Mouse (Mus musculus) liver, embryonic 14.5 days (tissue): Measurements from ENCODE around the gene Sema7a. TPM values are rescaled to one million over a fixed set of nuclear protein-coding genes. Genes with fewer than 3 reads are reported as not detected.

Experiments used
- ATAC-seq: fragments of 200-750 bp; cut with Nextera tagmentation; 2 replicates; pipeline ENCODE4 v1.8.0; 2017; ENCODE audit warnings: moderate number of reproducible peaks, mild to moderate bottlenecking, moderate library complexity; ENCODE audit not compliant: insufficient read depth
- DNase-seq, 3 experiments: peaks; one replicate each; pipeline ENCODE4 v3.0.0-alpha.2; 2012 to 2013; ENCODE audit warnings: low read depth in 3 of 3, low spot score in 3 of 3
- H3K27ac ChIP-seq: fragments of 300-500 bp; sonication (generic); 2 replicates; pipeline ENCODE4 v1.5.1; 2014; ENCODE audit warnings: moderate library complexity, mild to moderate bottlenecking, control low read depth, inconsistent platforms
- H3K27me3 ChIP-seq: fragments of 300-500 bp; sonication (generic); 2 replicates; pipeline ENCODE4 v1.6.1; 2014; ENCODE audit warnings: mild to moderate bottlenecking, low read length, moderate library complexity; ENCODE audit not compliant: control insufficient read depth, insufficient read depth
- H3K36me3 ChIP-seq: fragments of 300-500 bp; sonication (generic); replicated peaks from 2 replicates; pipeline ENCODE4 v1.6.1; 2014; ENCODE audit warnings: low read depth; ENCODE audit not compliant: control insufficient read depth, insufficient read depth
- H3K4me1 ChIP-seq, 2 experiments: fragments of 200-500 bp in 1 of 2; fragments of 300-500 bp in 1 of 2; sonication (generic) in 1 of 2; replicated peaks; 2 replicates each; pipeline ENCODE4 v1.6.1; 2012 to 2014; ENCODE audit warnings: antibody characterized with exemption in 1 of 2, inconsistent platforms in 1 of 2, low read length in 1 of 2; ENCODE audit not compliant: control insufficient read depth in 2 of 2, insufficient read depth in 2 of 2
- H3K4me2 ChIP-seq: fragments of 300-500 bp; sonication (generic); 2 replicates; pipeline ENCODE4 v1.6.1; 2014; ENCODE audit warnings: low read depth, mild to moderate bottlenecking, control low read depth, moderate library complexity
- H3K4me3 ChIP-seq, 2 experiments: fragments of 200-500 bp in 1 of 2; fragments of 300-500 bp in 1 of 2; sonication (generic) in 1 of 2; 2 replicates each; pipeline ENCODE4 v1.5.1; 2012 to 2014; ENCODE audit warnings: low read depth in 2 of 2, low read length in 2 of 2, mild to moderate bottlenecking in 2 of 2, control low read depth in 1 of 2, inconsistent platforms in 1 of 2, moderate library complexity in 1 of 2; ENCODE audit not compliant: insufficient read depth in 1 of 2
- H3K9ac ChIP-seq: fragments of 300-500 bp; sonication (generic); replicated peaks from 2 replicates; pipeline ENCODE4 v1.6.1; 2014; ENCODE audit warnings: mild to moderate bottlenecking, control low read depth, moderate library complexity
- H3K9me3 ChIP-seq: fragments of 300-500 bp; sonication (generic); 2 replicates; pipeline ENCODE4 v1.6.1; 2016; ENCODE audit warnings: low read length, mixed read lengths; ENCODE audit not compliant: control insufficient read depth
- CTCF ChIP-seq: IDR thresholded peaks from 2 replicates; pipeline ENCODE4 v1.5.1; 2016; ENCODE audit warnings: antibody characterized with exemption, low read depth, control low read depth
- EP300 ChIP-seq: IDR thresholded peaks from 2 replicates; pipeline ENCODE4 v1.6.1; 2016; ENCODE audit warnings: antibody characterized with exemption, low read depth
- WGBS: fragments of 180-500 bp; shearing (Covaris S2); extraction: QIAGEN DNeasy Blood & Tissue Kit; methylation state at CpG from one replicate; pipeline ENCODE4 v1.1.7; 2014; ENCODE audit not compliant: insufficient replicate concordance; 5-methylcytosine and 5-hydroxymethylcytosine counted together
- polyA plus RNA-seq, 2 experiments: library from polyadenylated mRNA; depleted of rRNA in 1 of 2; stranded (reverse) in 1 of 2; unstranded in 1 of 2; fragments of >200 nt; fragmentation: Nextera tagmentation in 1 of 2; extraction: Ambion mirVana in 1 of 2; gene quantifications; 2 replicates each; pipeline versions ENCODE4 v1.2.1 to v1.2.3; 2012 to 2014

Sema7a gene
- polyA plus RNA-seq, 2 experiments, result 0.08 TPM; not detected in 1

GRCm38 (mm10) chr9:57965281-57966185 lies 25.6 kb downstream of the Sema7a start:
- no peak overlapping the region for H3K9ac ChIP-seq
- H3K9me3 ChIP-seq, result no peaks in the 10 kb centered on the region
- no peak overlapping the region for H3K27ac ChIP-seq
- H3K36me3 ChIP-seq, result no peaks in the 10 kb centered on the region
- TF ChIP-seq EP300 (no peak), CTCF (no peak)
- 57% methylated on average over 12 of the region's 12 CpGs for WGBS
- no peak overlapping the region for H3K4me3 ChIP-seq
- H3K27me3 ChIP-seq, result no peaks in the 10 kb centered on the region
- H3K4me2 ChIP-seq, result no peak overlapping the region
- ATAC-seq (no peak), DNase-seq (no peak)
- H3K4me1 ChIP-seq, result no peaks in the 10 kb centered on the region; a peak in 1 of 4 replicates

DNA sequence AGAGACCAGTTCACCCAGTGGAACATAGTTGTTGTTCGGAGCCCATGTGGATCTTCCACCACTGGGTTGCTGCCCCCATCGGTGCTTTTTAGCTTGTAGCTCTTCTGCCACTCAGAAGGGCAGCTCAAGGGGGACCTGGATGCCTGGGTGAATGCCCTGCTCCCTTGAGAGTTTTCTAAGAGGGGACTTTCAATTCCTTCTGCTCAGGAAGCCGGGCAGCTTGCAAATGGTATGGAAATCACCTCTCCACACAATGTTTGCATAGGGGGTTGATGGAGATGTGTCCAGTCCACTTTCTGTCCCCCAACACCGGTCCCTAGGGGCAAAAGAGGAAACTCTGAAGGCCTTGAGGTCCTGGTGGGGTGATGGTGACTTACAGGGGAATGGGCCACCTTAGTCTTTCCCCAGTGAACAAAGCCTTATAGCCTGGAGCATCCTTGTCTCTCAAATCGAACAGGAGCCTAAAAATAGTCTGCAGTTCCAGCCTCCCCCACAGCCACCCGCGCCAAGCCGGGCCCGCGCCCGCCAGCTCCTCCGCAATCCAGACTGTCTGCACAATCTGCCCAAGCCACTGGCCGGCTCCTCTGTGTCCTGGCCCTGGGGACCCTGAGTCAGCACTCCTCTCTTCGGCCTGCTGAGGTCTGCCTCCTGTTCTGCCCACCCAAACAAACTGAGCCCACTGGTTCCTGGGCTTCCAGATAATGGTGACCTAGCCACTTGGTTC lies 27.5 kb downstream of the Sema7a start:
- Histone ChIP-seq H3K9ac (no peak overlapping the region), H3K27me3 (no peaks in the 10 kb centered on the region), H3K4me1 (no peaks in the 10 kb centered on the region; a peak in 1 of 4 replicates), H3K4me2 (no peak overlapping the region), H3K36me3 (no peaks in the 10 kb centered on the region), H3K27ac (no peak overlapping the region), H3K4me3 (no peak overlapping the region), H3K9me3 (no peaks in the 10 kb centered on the region)
- ATAC-seq (no peak), DNase-seq (no peak)
- TF ChIP-seq CTCF (no peak), EP300 (no peak)
- 59% methylated on average over 14 of the region's 14 CpGs for whole genome bisulfite sequencing

GRCm38 (mm10) chr9:57968166-57968771 lies 28.4 kb downstream of the Sema7a start:
- Histone ChIP-seq H3K4me1 (peaks cover 0 to 4% of the 10 kb centered on the region in 2 experiments; a peak in 2 of 4 replicates), H3K27me3 (no peaks in the 10 kb centered on the region), H3K36me3 (no peaks in the 10 kb centered on the region), H3K4me3 (no peak overlapping the region), H3K27ac (no peak overlapping the region), H3K4me2 (no peak overlapping the region), H3K9ac (no peak overlapping the region), H3K9me3 (no peaks in the 10 kb centered on the region)
- no peak for TF ChIP-seq EP300
- ATAC-seq (no peak), DNase-seq (no peak)
- WGBS, result 34% methylated on average over 9 of the region's 9 CpGs

GRCm38 (mm10) chr9:57968783-57969542 lies 29.1 kb downstream of the Sema7a start:
- no peaks in the 10 kb centered on the region for H3K36me3 ChIP-seq
- TF ChIP-seq CTCF (no peak), EP300 (no peak)
- no peak overlapping the region for H3K4me2 ChIP-seq
- no peak overlapping the region for H3K27ac ChIP-seq
- no peaks in the 10 kb centered on the region for H3K27me3 ChIP-seq
- H3K9ac ChIP-seq, result no peak overlapping the region
- ATAC-seq, result no peak
- 57% methylated on average over 8 of the region's 8 CpGs for WGBS
- no peaks in the 10 kb centered on the region for H3K9me3 ChIP-seq
- H3K4me1 ChIP-seq, result peaks cover 0 to 4% of the 10 kb centered on the region in 2 experiments; a peak in 2 of 4 replicates
- H3K4me3 ChIP-seq, result no peak overlapping the region
- no peak for DNase-seq
